7 mouse cellular contexts compared by ENCODE assay signal in genomic region chr17:34139416-34139815, GRCm38 (mm10). TPM values are rescaled to one million over a fixed set of nuclear protein-coding genes. Genes with fewer than 3 reads are reported as not detected.
DNase-seq lines count a peak whose midpoint lies in the region; ATAC-seq lines count a peak whose summit lies in the region.

No protein-coding gene starts in this region.

- intact Hi-C loops in heart, postnatal 25 days (cut with DNase I) = loop anchor here (5.0 kb wide), 1 partner anchor 37 kb away; no protein-coding TSS in a partner anchor

- H3K27ac ChIP-seq in brown adipose tissue, adult 24 weeks (replicated peaks; ENCODE audit: low read depth, low read length) = peak overlapping the region; percentile 39; the same call in 1 of the 2 replicates
- no peak overlapping the region for H3K27ac ChIP-seq in limb, embryonic 11.5 days (replicated peaks; ENCODE audit: low read depth, low read length)
- H3K27ac ChIP-seq in midbrain, embryonic 16.5 days (ENCODE audit: low read length) = no peak overlapping the region

- peak overlapping the region; percentile 30 for H3K4me3 ChIP-seq in brown adipose tissue, adult 24 weeks (ENCODE audit: insufficient read depth, low read depth, low read length)
- peak overlapping the region; percentile 22 for H3K4me3 ChIP-seq in limb, embryonic 11.5 days (ENCODE audit: low read depth, low read length)
- peak overlapping the region; percentile 21 for H3K4me3 ChIP-seq in midbrain, embryonic 16.5 days (ENCODE audit: low read depth, low read length)

- H3K4me1 ChIP-seq in brown adipose tissue, adult 24 weeks (ENCODE audit: control insufficient read depth, insufficient read depth, insufficient read length, low read length) = no peaks in the 10 kb centered on the region
- H3K4me1 ChIP-seq in limb, embryonic 11.5 days (ENCODE audit: control insufficient read depth, insufficient read depth, low read length) = peaks cover 7% of the 10 kb centered on the region; the same call in 1 of the 2 replicates
- H3K4me1 ChIP-seq in midbrain, embryonic 16.5 days (ENCODE audit: control insufficient read depth, insufficient read depth, low read length) = peaks cover 11% of the 10 kb centered on the region; the same call in 1 of the 2 replicates

- no peaks in the 10 kb centered on the region for H3K9me3 ChIP-seq in limb, embryonic 11.5 days (ENCODE audit: control insufficient read depth, low read length)
- H3K9me3 ChIP-seq in midbrain, embryonic 16.5 days (replicated peaks; ENCODE audit: control insufficient read depth, low read length, poor library complexity, severe bottlenecking) = no peaks in the 10 kb centered on the region

- peak overlapping the region; percentile 55 for H3K4me2 ChIP-seq in limb, embryonic 11.5 days (ENCODE audit: low read depth, severe bottlenecking)
- peak overlapping the region; percentile 44 for H3K4me2 ChIP-seq in midbrain, embryonic 16.5 days (ENCODE audit: low read length)

- H3K9ac ChIP-seq in limb, embryonic 11.5 days (ENCODE audit: low read length) = peak overlapping the region; percentile 45
- peak overlapping the region; percentile 43 for H3K9ac ChIP-seq in midbrain, embryonic 16.5 days (ENCODE audit: low read depth, low read length)

- no peaks in the 10 kb centered on the region for H3K36me3 ChIP-seq in limb, embryonic 11.5 days (ENCODE audit: control insufficient read depth, insufficient read depth, low read length)
- no peaks in the 10 kb centered on the region for H3K36me3 ChIP-seq in midbrain, embryonic 16.5 days (ENCODE audit: control insufficient read depth, insufficient read depth, low read length)

- 2% methylated on average over 16 of the region's 16 CpGs for WGBS in limb, embryonic 11.5 days
- 2% methylated on average over 16 of the region's 16 CpGs for WGBS in midbrain, embryonic 16.5 days

- peak; percentile 63 for DNase-seq in Muller cell, postnatal 12 days (ENCODE audit: inconsistent ontology term)
- DNase-seq in heart, postnatal 25 days (ENCODE audit: low spot score) = peak; percentile 24
- DNase-seq in limb, embryonic 11.5 days (ENCODE audit: low spot score) = peak; percentile 65
- no peak for DNase-seq in thymus, postnatal 4 days
- no peak for DNase-seq in layer of hippocampus, adult 9-10 months (ENCODE audit: low spot score)

- H3K27me3 ChIP-seq in limb, embryonic 11.5 days (ENCODE audit: control insufficient read depth, insufficient read depth, low read length) = peaks cover 24% of the 10 kb centered on the region
- H3K27me3 ChIP-seq in midbrain, embryonic 16.5 days (ENCODE audit: control insufficient read depth, insufficient read depth, low read depth, low read length) = peaks cover 40% of the 10 kb centered on the region

- ATAC-seq in limb, embryonic 11.5 days (ENCODE audit: insufficient number of reproducible peaks, low FRiP score, low TSS enrichment, low read depth) = no peak
- ATAC-seq in midbrain, embryonic 16.5 days = no peak

RNA-seq across cellular contexts. Expression of gene H2-DMb2, which starts 3.7 kb away (rescaled TPM):
- polyA plus RNA-seq in brown adipose tissue, adult 24 weeks (2012; ENCODE audit: insufficient read depth, insufficient read length, missing spikeins) = not detected in 2 replicates
- 1 to 10 TPM in 1 of 2 experiments, under 1 TPM in 1; 0.91 to 1.6 TPM for total RNA-seq in heart, postnatal 25 days (2021)
- 0.23 TPM in 1 of 2 replicates, not detected in the other for polyA plus RNA-seq in limb, embryonic 11.5 days (2014; fragmentation: Nextera tagmentation; extraction: Ambion mirVana)
- polyA plus RNA-seq in midbrain, embryonic 16.5 days (2015; fragmentation: Nextera tagmentation; extraction: Ambion mirVana) = 0.49 and 0.53 TPM in 2 replicates

RNA-seq across cellular contexts. Expression of gene H2-DMb1, which starts 13.5 kb away (rescaled TPM):
- 11.1 and 14.7 TPM in 2 replicates for polyA plus RNA-seq in brown adipose tissue, adult 24 weeks (2012; ENCODE audit: insufficient read depth, insufficient read length, missing spikeins)
- 1 to 10 TPM; 1.1 to 1.3 TPM for total RNA-seq in heart, postnatal 25 days (2021)
- 0.45 and 0.61 TPM in 2 replicates for polyA plus RNA-seq in limb, embryonic 11.5 days (2014; fragmentation: Nextera tagmentation; extraction: Ambion mirVana)
- polyA plus RNA-seq in midbrain, embryonic 16.5 days (2015; fragmentation: Nextera tagmentation; extraction: Ambion mirVana) = 0.69 and 0.88 TPM in 2 replicates

RNA-seq across cellular contexts. Expression of gene Brd2, which starts 17.0 kb away (rescaled TPM):
- polyA plus RNA-seq in brown adipose tissue, adult 24 weeks (2012; ENCODE audit: insufficient read depth, insufficient read length, missing spikeins) = 82.7 and 86.3 TPM in 2 replicates
- total RNA-seq in heart, postnatal 25 days (2021) = 10 to 100 TPM; 72.9 to 75.8 TPM
- 141 and 152 TPM in 2 replicates for polyA plus RNA-seq in limb, embryonic 11.5 days (2014; fragmentation: Nextera tagmentation; extraction: Ambion mirVana)
- 117 and 126 TPM in 2 replicates for polyA plus RNA-seq in midbrain, embryonic 16.5 days (2015; fragmentation: Nextera tagmentation; extraction: Ambion mirVana)

RNA-seq across cellular contexts. Expression of gene H2-DMa, which starts 20.1 kb away (rescaled TPM):
- 6.9 and 10.5 TPM in 2 replicates for polyA plus RNA-seq in brown adipose tissue, adult 24 weeks (2012; ENCODE audit: insufficient read depth, insufficient read length, missing spikeins)
- total RNA-seq in heart, postnatal 25 days (2021) = 1 to 10 TPM; 3.7 to 4.5 TPM
- 7.5 and 9.1 TPM in 2 replicates for polyA plus RNA-seq in limb, embryonic 11.5 days (2014; fragmentation: Nextera tagmentation; extraction: Ambion mirVana)
- 22.5 and 22.7 TPM in 2 replicates for polyA plus RNA-seq in midbrain, embryonic 16.5 days (2015; fragmentation: Nextera tagmentation; extraction: Ambion mirVana)

RNA-seq across cellular contexts. Expression of gene H2-Oa, which starts 47.3 kb away (rescaled TPM):
- not detected in 2 replicates for polyA plus RNA-seq in brown adipose tissue, adult 24 weeks (2012; ENCODE audit: insufficient read depth, insufficient read length, missing spikeins)
- total RNA-seq in heart, postnatal 25 days (2021) = not detected
- 0.55 and 1.2 TPM in 2 replicates for polyA plus RNA-seq in limb, embryonic 11.5 days (2014; fragmentation: Nextera tagmentation; extraction: Ambion mirVana)
- 0.16 TPM in 1 of 2 replicates, not detected in the other for polyA plus RNA-seq in midbrain, embryonic 16.5 days (2015; fragmentation: Nextera tagmentation; extraction: Ambion mirVana)

Comparison
In these comparisons a context has a peak if more than half of its experiments do, and no peak if none do; other contexts are left out.
1. DNase-seq: peak in Muller cell, postnatal 12 days (single experiment), heart, postnatal 25 days (single experiment) and limb, embryonic 11.5 days (single experiment); none in thymus, postnatal 4 days (single experiment) and layer of hippocampus, adult 9-10 months (single experiment).
2. Peak in every context shown above with its lines, with median percentiles within 50 percentile points of each other: H3K4me3 ChIP-seq.